Mouse (Mus musculus) neutrophil, adult 5-6 weeks (primary cell): ENCODE measurements around the gene Hps5. TPM values are rescaled to one million over a fixed set of nuclear protein-coding genes. Genes with fewer than 3 reads are reported as not detected.
"Not testable (repeated sequence)": the region's sequence is repeated elsewhere in the genome, so short reads cannot be mapped to it uniquely, and the experiment has no call there.

ENCODE experiments used
- ATAC-seq: fragments of 151-379, 151-347 bp; 2 replicates; pipeline ENCODE4 v1.8.0; 2017; ENCODE audit warnings: mild to moderate bottlenecking, moderate TSS enrichment; ENCODE audit not compliant: insufficient number of reproducible peaks, poor library complexity, low FRiP score, severe bottlenecking; ENCODE audit errors: extremely low read depth
- total RNA-seq: library from RNA; stranded (forward); fragments of 200-1000 nt; gene quantifications from 2 replicates; pipeline ENCODE4 v1.2.3, GENCODE M21; 2017

Hps5 gene
- total RNA-seq, 1 experiment from 2014 or later: 48.5 TPM

DNA sequence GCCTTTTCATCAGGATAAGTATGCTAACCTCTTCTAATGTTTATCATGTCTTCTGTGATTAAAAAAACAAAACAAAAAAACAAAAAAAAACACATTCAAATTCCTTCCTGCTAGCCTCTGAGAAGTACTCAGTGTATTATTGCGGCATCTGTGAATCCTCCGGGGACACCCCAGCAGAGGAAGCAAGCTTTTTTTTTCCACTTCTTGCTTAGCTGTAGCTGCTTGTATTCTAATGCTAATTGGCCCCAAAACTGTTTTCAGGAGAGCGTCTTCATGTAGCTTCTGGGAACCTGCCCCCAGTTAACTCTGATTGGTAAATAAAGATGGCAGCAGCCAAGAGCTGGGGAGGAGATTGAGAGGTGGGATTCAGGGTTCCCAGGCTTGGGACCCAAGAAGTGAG lies 47.4 kb downstream of the Hps5 start:
- no peak for ATAC-seq

DNA sequence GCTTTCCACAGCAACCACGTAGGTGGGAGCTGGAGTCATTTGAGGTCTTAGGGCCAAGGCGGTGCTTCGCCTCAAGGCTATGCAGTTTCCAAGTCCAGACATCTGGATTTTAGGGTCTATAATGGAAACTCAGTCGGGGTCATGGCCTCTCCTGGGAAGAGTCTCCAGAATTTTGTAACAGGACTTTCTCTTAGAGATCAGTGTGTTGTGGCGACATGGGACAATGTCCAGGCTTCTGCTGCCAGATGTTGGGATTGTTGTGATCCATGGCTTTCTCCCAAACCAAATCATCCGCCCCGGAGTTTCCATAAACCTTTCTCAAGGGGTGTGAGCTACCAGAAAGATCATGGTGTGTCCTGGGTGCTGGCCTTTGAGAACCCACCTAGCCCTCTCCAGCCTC lies 49.5 kb downstream of the Hps5 start:
- no peak for ATAC-seq

DNA sequence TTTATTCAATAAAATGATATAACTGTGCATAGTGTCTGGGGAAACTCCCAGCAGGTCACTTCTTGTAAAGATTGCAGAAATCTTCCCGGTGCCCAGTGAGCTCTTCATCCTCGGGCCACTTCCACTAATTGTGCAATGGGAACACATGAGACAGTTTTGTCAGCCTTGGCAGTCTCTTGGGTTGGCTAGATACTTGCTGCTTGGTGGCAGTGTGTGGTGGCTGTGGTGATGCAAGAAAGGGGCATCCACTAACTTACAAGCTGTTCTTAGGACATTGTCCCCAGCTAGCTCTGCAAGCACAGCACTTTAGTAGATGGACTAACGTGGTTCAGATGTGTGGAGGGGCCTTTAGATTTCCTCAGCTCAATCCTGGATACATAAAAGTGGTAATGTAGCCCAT lies 50.0 kb downstream of the Hps5 start:
- no peak for ATAC-seq

DNA sequence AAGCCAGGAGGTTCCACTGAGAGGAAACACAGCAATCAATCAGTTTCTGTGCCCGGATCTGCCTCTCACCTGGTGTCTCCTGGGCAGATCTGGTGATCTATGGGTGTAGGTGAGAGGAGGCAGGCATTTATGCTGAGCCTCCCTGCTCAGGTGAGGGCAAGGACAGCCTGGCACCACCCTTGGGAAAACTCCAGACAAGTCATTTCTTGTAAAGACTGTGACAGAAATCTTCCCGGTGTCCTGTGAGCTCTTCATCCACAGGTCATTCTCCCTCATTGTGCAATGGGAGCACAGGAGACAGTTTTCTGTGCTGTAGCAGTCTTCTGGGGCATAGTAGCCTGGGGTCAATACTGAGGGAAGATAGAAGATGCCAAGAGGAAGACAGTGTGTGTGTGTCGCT lies 53.0 kb downstream of the Hps5 start, which contains the start of gene Saa1:
TSS of gene Saa1 (minus strand) at position 101 of the 400 bp plus-strand sequence.
- ATAC-seq: not testable (repeated sequence)

DNA sequence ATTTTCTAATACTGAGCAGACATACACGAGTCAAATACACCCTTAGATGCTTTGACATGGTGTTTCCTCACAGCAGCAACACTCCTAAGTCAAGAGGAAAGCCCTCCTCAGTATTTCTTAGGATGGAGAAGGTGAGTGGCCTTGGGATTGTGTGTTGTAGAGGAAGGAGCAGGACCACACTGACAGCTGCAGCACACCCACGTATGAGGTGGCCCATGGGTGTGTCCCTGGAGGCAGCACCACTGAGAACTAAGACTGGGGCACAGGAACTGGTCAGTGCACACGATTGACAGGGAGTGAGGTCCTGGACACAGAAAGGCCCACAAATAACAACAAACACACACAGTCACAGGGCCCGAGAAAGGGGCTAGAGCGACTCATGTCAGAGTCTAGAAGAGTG lies 55.8 kb downstream of the Hps5 start:
- ATAC-seq: not testable (repeated sequence)

DNA sequence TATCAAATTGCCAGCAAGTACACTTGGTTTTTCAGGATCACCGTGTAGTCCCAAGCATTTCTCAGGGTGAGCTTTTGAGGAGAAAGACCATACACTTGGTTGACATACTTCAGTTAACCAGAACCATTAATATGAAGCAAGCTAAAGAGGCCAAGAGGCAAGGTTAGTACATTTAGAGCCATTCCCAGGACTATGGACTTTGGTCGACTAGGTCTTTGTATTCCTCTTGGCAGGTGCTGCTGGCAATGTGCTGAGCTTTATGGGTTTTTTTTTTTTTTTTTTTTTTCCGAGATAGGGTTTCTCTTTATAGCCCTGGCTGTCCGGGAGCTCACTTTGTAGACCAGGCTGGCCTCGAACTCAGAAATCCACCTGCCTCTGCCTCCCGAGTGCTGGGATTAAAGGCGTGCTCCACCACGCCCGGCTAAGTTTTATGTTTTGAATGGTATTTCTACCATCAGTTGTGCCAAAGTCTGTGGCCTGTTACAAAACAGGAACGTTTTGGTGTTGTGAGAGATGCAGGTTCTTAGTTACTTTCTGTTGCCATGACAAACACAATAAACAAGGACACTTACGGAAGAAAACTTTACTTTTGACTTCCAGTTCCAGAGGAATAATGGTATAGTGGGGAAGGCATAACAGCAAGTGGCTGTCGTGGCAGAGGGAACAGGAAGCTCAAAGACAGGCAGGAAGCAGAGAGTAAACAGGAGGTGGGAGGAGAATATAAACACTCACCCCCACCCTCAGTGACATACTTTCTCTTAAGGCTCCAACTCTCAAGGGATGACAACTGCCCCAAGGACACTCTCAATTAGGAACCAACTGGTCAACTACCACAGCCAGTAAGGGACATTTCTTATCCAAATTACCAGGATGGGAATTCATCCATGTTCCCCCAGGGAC lies 57.1 kb downstream of the Hps5 start:
- ATAC-seq: no peak

DNA sequence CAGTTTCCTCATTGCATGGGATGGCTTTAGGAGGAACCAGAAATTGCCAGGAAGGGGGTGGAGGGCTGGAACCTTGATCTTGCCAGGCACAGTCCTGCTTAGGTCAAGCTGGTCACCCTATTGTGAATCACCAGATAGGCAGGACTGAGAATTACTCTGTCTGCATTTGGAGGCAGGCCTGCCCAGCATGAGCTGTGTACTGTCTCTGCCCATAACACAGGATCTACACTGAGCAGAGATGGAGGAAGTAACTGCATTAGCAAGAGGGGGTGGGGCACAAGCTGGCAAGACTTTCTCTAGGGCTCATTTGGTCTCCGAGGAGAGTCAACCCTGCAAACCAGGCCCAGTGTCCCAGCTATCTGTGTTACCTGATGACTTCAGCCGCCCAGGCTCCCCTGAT lies 60.9 kb downstream of the Hps5 start:
- no peak for ATAC-seq

DNA sequence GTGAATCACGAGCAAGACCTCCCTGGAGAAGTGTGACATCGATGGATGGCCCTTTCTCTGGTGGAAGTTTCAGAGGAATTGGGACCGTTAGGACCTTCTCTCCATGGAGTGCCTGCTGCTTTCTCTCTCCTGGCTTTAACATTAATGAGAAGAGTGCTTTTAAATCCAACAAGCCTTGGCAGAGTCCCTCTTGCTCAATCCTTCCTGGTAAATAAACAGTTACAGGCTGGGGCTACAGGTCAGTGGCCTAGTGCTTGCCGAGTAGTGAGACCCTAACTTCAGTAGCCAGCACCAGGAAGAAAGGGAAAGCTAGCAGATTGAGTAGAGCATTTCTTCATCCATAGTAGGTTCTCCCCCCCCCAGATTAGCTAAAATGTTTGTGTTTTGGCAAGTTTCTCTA lies 63.4 kb downstream of the Hps5 start, which contains the start of gene Saa4:
TSS of gene Saa4 (minus strand) at position 146 of the 400 bp plus-strand sequence.
- no peak for ATAC-seq

DNA sequence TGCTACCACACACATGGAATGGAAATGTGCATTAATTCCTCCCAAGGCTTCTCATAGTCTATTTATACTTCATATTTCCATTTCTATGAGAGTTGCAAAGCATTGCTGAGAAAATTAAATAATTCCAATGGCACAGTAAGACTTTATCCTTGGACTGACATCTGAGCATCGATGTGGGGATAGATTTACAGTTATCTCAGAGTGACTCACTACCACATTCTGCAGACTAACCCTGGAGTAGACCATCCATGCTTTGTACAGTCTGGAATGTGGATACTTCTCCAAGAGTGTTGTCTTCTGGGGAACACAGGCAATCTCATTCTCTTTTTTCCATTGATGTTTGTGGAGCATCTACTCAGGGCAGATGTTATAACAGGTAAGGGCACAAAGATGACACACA lies 68.3 kb downstream of the Hps5 start:
- no peak for ATAC-seq

DNA sequence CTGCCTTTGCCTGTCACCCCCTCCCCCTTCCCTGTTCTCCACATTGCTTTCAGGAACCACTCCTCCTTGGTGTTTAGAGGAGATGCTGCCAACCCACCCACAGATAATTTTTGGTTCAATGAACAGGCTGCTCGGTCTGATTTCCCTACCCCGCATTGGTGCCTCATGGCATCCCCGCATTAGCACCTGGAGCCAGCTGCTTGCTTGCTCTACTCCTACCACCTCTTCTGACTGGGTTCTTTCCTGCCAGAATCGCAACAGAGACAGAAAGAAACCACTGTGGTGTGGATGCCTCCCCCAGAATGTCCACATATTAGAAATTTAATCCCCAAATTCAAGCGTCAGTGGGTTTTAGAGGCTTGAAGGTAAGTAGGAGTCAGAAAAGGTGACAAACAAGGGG lies 71.5 kb downstream of the Hps5 start:
- no peak for ATAC-seq

DNA sequence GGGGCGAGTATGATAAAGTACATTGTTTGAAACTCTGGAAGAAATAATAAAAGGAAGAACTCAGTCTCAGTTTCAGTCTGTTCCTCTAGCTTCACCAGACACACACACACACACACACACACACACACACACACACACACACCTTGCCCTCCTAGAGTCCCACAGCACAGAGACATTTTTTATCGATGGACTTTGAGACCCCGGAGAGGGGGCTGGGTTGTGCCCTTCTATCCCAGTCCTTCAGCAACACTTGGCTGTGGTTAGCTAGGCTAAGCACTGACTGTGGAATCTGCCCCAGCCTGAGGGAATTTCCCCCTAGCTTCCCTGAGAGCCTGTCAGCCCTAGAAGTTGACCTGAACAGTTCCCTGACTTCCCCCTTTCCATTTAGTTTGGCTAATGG lies 72.0 kb downstream of the Hps5 start:
- ATAC-seq: no peak

DNA sequence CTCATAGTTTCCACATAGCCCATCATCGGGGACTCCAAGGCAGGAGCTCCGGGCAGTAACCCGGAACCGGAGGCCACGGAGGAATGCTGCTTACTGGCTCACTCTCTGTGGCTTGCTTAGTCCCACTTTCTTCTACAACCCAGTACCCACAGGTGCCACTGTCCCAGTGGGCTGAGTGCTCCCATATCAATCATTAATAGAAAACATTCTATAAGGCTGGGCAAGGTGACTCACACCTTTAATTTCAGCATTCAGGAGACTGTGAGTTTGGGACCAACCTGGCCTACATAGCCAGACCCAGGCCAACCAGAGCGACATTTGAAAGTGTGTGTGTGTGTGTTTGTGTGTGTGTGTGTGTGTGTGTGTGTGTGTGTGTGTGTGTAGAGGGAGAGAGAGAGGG lies 72.5 kb downstream of the Hps5 start:
- ATAC-seq: no peak

DNA sequence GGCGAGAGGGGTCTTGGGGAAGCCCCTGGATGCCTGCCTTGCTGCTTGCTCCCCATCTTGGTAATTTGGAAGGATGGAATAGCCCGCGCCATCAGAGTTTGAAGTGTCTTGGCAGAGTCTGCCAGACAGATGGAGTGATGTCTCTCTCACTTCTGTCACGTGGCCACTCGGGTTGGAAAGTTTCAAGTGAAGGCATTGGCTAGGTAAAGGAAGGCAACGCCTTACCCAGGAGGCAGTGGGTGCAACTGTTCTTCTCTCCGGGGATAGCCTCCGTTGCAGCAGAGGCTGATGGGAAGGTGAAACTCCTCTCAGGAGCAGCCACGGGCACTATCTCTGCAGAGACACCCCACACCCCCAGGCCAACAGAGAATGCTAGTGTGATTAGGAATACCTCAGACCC lies 75.4 kb downstream of the Hps5 start:
- no peak for ATAC-seq

DNA sequence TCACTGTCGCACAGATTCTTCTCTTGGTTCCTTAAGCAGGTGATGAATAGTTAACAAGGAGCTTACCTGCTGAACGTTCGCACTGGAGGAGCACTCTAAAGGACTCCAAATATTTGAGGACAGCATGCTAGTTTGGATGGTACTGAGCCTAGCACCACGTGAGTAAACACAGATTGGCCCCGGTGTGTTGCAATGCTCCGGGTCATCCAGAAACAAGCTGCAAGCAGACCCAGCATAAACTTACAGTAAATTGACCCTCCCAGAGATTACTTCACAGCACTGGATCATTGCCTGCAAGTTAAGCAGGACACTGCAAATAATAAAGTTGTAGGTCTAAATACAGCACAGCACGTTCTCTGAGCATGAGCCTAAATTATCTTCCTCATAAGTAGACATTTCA lies 76.3 kb downstream of the Hps5 start:
- no peak for ATAC-seq

DNA sequence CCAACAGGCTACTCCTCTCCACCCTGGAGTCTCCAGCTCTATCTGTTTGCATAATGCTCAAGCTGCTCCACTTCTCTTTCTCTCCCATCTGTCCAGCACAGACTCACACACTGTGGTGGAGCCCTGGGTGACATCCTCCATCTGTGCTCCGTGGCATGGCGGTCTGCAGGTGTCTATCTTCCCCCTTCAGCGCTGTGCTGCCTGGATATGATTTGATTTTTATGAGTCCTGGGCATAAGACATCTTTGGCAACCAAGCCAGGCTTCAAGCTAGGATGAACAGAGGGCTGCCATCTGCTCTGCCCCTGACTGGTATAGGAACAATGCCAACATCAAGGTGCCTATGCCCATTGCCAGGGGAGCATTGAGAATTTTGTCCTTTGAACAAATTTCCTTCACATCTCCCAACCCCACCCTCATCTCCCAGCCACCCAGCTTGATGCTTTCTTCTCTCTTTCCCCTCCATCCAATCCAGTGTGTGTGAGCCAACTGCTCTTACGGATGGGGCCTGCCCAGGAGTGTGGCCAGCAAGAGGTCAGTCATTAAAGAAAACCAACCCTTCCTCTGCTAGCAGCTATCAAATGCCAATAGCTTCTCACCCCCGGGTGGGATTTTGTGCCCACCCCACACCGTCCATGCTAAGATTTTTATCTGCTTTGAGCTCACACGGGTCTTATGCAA lies 77.1 kb downstream of the Hps5 start:
- ATAC-seq: no peak

DNA sequence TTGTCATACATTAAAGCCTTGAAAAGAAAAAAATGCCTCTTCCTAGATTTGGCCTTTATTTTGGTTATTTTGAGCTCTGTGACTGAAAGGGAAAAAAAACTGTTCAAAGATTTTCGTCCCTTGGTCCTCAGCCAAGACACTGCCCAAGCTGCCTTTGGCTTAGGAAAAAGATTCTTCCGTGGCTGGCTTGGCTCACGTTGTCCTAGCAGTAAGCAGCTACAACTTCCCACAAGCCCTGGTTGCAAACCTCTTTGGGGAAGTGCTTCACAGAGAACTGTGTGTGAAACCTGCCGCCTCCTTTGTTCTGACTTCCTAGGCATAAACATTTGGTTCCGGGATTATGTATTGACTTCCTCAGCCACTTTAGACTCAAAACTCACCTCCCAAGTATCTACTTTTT lies 79.0 kb downstream of the Hps5 start:
- ATAC-seq: no peak

DNA sequence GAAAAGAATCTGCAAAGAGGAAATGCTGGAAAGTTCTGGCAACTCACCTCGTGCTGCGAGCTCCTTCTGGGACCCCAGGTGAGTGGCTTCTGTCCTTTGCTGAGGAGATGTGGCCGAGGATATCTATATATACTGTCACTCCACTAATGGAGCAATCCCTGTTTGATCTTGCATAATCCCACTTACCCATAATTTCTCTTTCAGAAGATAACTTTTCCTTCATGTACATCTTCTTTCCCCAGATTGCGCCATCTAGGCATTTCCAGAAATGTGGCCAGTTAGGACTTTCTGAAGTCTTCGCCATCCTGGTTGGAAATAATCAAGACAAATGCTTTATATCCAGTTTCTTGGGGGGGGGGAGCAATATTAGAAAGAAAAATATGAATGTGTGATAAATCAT lies 80.3 kb downstream of the Hps5 start, which contains the start of gene Saa3:
TSS of gene Saa3 (minus strand) at position 101 of the 400 bp plus-strand sequence.
- no peak for ATAC-seq

DNA sequence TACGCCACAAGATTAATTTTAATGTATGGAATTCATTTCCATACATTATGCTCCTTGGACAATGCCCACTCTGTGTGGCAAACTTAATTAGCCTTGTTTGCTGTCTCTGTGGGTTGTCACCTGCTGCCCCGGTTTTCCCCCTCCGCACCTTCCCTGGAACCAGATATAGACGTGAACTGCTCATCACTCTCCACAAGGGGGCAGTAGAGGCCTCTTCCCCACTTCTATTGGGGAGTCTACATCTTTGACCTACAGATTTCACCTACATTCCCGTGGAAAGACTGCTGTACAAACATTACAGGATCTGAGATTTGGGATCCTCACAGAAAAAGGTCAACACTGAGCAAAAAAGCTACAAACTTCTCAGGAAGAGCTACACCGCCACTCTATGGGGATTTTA lies 81.3 kb downstream of the Hps5 start:
- ATAC-seq: peak; percentile 40

DNA sequence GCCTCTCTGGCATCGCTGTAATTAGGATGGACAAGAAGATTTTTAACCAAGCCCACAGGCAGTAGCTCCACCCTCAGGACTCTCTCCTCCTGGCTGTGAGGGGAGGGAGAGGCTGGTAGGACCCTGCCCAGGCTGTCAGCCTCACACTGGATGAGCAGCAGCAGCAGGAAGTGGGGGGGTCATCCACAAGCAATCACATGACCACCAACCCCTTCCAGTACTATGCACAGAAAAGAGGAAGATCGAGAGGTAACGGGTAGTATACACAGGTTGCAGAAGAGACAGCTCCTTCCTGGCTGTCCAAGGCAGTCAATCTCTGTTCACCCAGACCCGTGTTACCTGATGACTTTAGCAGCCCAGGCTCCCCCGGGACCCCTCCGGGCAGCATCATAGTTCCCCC lies 83.6 kb downstream of the Hps5 start:
- peak; percentile 57 for ATAC-seq
